Mouse (Mus musculus) NIH3T3 (cell line): ENCODE measurements around the gene Huwe1.

Experiments used
- DNase-seq: peaks from one replicate; pipeline ENCODE4 v3.0.0-alpha.2; 2012; ENCODE audit warnings: low read depth

The Huwe1 gene

GRCm38 (mm10) chrX:151800701-151801511 is at the start of gene Huwe1:
TSS of gene Huwe1 (plus strand) at chrX:151800807.
- DNase-seq = peak; percentile 86

GRCm38 (mm10) chrX:151780348-151780747 is 20.3 kb upstream of the Huwe1 start:
- no peak for DNase-seq

DNA sequence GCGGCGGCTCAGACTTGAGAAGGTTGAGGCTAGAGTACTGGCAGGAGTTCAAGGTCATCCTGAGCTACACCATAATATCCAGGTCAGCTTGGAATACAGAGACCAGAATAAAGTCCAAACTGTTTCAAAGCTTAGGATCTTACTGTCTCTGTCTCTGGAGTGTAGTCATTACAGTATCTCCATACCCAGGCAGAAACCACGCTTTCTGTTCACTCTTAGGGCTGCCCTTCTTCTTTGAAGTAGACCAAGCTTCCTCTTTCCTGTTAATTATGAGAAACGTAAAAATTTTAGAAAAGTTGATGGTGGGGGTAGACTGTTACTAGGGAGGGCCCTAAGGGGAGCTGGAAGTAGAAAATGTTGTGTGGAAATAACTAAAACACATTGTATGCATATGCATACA is 17.7 kb upstream of the Huwe1 start:
- DNase-seq = no peak

GRCm38 (mm10) chrX:151792766-151793165 is 7.8 kb upstream of the Huwe1 start:
- DNase-seq = no peak

DNA sequence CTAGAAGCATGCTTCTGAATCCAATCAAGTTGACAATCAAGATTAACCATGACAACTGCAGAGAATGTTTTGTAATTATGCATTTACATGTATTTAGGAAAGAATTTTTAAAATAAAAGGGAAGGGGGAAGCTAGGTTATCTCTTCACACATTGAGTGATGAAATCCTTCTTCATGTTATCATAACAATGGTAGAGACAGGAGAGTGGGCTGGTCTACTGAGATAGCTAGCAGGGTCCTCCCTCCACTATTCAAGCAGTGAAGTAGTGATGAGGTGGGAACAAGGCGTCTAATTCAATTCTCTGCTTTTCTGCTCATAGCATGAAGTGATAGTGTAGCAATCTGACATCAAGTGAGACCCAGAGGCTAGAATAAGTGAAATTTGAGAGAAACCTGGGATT is 2.6 kb upstream of the Huwe1 start:
- DNase-seq = no peak

DNA sequence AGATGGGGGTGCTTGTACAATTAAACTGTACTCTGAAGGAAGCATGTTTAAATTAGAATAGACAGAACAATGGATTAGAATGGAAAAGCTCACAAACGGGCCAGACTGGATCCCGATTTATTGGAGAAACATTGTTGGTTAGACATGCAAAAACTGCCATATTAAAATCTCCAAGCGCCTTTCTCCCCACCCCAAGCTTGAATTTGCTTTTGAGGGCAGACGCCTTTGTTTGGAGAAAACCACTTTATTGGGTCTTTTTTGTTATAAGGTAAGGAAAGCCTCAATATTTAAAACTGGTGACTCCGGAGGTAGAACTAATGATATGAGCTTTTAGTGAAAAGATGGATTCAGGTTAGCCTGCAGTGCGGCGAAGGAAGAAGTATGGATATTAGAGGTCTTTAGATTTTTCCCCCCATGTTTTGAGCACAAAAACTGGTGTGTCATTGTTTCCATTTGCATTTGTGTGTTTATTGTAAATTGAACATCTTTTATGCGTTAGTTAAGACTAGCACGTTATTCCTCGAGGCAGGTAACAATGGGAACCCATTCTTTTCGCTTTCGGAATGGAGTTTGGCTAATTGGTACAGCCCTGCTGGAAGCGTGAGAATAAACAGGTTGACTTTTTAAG is 1.8 kb downstream of the Huwe1 start:
- peak; percentile 9 for DNase-seq

DNA sequence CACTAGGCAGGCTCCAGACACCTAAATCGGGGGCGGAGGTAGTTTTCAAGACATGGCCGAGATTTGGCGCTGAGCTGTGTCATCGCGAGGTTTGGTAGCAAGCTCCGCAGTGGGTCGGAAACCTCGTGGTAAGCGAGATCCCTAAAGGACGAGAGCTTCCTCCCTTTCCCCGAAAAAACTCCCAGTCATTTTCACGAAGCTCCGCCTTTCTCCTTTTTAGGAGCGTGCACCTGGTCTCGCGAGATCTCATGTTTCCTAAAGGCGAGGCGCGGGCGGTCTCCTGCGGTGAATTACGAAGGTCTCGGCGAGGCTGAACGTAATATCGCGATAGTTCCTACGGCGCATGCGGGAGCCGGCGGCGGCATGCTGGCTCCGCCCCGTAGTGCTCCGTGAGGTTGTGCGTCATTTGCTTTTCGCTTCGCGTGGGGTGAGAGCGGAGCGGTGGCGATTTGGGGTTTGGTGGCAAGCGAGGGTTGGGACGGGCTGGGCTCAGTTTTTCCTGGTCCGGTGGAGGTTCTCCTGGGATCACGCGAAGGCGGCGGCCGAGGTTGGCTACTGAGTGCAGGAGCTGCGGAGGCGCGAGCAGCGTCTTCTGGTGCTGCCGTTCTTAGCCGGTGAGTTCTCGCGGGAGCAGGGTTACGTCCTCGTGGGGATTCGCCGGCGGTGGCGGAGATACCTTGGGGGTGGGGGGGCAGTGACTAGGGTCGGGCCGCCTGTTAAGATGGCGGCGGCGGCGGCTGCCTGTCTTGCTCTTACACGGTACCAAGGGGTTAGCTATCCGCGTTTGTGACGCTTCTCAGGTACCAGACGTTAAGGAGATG is 2.6 kb downstream of the Huwe1 start:
- DNase-seq = peak; percentile 97

DNA sequence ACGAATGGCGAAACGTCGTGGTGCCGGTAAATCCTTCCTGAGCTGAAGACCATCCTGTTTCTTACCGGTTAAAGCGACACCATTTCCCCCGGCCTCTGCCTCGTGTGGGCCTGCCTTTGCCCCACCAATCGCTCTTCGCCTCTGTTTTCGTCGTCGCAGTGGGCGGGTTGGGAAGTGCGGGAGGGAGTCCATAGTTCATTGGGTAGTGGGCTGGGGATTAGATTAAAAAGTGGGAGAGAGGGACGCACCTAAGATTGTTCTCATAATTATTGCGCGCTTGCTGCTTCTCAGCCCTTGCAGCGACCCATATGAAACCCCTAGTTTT is 3.1 kb downstream of the Huwe1 start:
- peak; percentile 66 for DNase-seq

GRCm38 (mm10) chrX:151804388-151804787 is 3.8 kb downstream of the Huwe1 start:
- peak; percentile 5 for DNase-seq

- no peak for DNase-seq
Observed at GRCm38 (mm10) chrX:151811481-151811880, 10.9 kb downstream of the Huwe1 start.

DNA sequence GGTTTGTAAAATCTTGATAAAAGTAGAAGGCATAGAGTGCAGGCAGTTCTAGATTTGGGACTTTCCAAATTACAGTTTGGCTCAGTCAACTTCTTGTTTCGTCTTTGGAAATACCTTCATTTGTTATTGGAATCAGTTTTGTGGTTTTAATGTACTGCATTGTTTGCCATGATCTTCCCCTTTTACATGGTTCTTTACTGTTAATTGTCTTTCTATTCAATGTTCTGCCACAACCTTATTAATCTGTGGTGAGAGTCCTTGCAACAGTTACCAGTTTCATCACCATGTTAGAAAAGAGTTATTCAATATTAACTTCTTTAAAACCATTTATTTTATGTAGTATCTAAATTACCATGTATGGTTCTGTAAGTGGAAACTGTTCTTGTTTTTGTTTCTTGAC is 13.0 kb downstream of the Huwe1 start:
- DNase-seq = no peak

GRCm38 (mm10) chrX:151817712-151818111 is 17.1 kb downstream of the Huwe1 start:
- no peak for DNase-seq

GRCm38 (mm10) chrX:151828971-151829370 is 28.4 kb downstream of the Huwe1 start:
- DNase-seq = no peak

DNA sequence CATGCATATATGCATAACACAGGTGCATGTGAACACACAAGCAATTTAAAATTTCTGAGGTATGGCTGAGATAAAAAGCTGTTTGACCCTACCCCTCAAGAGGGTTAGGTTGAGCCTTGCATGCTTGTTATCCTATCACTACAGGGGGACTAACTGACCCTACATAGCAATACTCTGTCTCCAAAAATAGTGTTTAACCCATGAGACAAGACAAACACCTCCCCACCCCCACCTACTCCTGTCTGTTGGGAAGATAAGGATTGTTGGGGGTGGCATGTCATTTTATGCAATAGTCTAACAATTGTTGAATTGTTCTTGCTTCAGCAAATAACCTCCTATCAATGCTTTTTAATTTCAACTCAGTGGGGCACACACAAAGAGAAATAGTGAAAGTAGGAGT is 30.7 kb downstream of the Huwe1 start:
- no peak for DNase-seq

- no peak for DNase-seq
Observed at GRCm38 (mm10) chrX:151832982-151833381, 32.4 kb downstream of the Huwe1 start.

GRCm38 (mm10) chrX:151859436-151859835 is 58.8 kb downstream of the Huwe1 start:
- DNase-seq = no peak

DNA sequence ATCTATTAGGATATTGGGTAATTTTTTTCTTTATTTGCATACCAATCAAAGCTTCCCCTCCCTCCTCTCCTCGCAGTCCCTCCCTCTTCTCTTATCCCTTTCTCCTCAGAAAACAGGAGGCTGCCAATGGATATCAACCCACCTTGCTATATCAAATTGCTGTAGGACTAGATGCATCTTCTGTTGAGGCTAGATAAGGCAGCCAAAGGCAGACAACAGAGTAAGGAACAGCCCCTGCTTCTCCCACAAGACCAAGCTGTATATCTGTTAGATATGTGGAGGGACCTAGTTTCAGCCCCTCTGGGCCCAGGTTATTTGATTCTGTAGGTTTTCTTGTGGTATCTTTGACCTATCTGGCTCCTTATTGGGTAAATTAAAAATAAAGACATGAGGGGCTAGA is 110.1 kb downstream of the Huwe1 start:
- no peak for DNase-seq

DNA sequence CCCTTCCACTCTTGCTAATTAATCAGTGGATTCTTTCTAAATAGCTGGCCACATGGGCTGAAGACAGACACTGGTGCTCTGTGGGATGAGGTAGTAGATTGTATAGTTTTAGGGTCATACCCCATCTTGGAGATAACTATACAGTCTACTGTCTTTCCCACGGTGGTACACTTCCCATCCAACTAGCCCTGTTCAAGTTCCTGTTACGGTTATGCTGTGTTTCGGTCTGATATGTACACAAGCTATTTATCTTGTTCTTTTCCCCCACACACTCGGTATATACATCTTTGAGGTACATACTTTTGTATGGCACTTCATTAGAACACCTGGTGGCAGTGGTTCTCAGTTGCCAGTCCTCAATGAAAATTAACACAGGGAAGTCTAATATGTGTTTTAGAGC is 111.7 kb downstream of the Huwe1 start:
- DNase-seq = no peak

- DNase-seq = no peak
Observed at GRCm38 (mm10) chrX:151929390-151929789, 128.8 kb downstream of the Huwe1 start.

GRCm38 (mm10) chrX:151938852-151939251 is 138.2 kb downstream of the Huwe1 start:
- no peak for DNase-seq

DNA sequence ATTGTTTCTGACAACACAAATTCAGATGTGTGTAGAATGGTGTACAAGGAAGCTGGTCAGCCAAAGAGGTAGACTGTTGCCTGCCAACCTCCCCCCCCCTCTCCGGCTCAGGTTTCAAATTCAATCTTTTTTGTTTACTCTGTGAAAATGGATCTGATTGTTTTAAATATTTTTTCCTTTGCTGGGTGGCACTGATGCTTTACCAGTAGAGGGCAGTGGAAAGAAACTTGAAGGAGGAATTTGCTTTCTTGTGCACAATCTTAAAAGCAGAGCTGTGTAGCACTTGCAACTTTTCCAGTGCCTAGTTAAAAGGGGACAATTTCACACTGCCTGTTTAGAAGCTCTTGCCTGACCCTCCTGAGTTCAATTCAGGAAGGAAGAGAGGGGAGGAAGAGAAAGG is 146.4 kb downstream of the Huwe1 start:
- DNase-seq = peak; percentile 59

- no peak for DNase-seq
Observed at GRCm38 (mm10) chrX:151947781-151948180, 147.2 kb downstream of the Huwe1 start.

GRCm38 (mm10) chrX:151950231-151950630 is 149.6 kb downstream of the Huwe1 start:
- DNase-seq = no peak
